Mouse (Mus musculus): ENCODE measurements around the gene Edf1. TPM values are rescaled to one million over a fixed set of nuclear protein-coding genes. Genes with fewer than 3 reads are reported as not detected.

Gene Edf1
- total and polyA plus RNA-seq, 3 experiments, result 109 to 570 (median 126) TPM

- no peak overlapping the region for H3K4me3 ChIP-seq (ENCODE audit: low read depth, low read length)
- H3K9me3 ChIP-seq (replicated peaks), result no peaks in the 10 kb centered on the region
- no peaks in the 10 kb centered on the region for H3K27me3 ChIP-seq (ENCODE audit: insufficient read depth, low read length)
- H3K4me1 ChIP-seq (ENCODE audit: insufficient read depth, low read depth, low read length), result peaks cover 7% of the 10 kb centered on the region
- H3K36me3 ChIP-seq (replicated peaks), result peaks cover 95% of the 10 kb centered on the region
- TF ChIP-seq GATA1 (IDR thresholded peaks at IDR 0.05; ENCODE audit: borderline replicate concordance, low read length) (no peak), GATA2 (IDR thresholded peaks at IDR 0.05; ENCODE audit: borderline replicate concordance, low read depth, low read length) (no peak), TAL1 (conservative IDR thresholded peaks at IDR 0.05; ENCODE audit: low read depth, low read length) (no peak)
- DNase-seq (ENCODE audit: low spot score) (peak; percentile 45), ATAC-seq (ENCODE audit: extremely low read depth, insufficient number of reproducible peaks, low FRiP score, poor library complexity, severe bottlenecking) (no peak)
Observed at GRCm38 (mm10) chr2:25591863-25592262, 34.2 kb downstream of the Edf1 start.

GRCm38 (mm10) chr2:25596765-25597510 is 39.3 kb downstream of the Edf1 start:
- DNase-seq (ENCODE audit: low spot score), result no peak
- H3K9me3 ChIP-seq (replicated peaks), result no peaks in the 10 kb centered on the region
- peaks cover 94% of the 10 kb centered on the region for H3K36me3 ChIP-seq (replicated peaks)
- no peak for TF ChIP-seq GATA2 (IDR thresholded peaks at IDR 0.05; ENCODE audit: borderline replicate concordance, low read depth, low read length)
- TF ChIP-seq GATA1 (IDR thresholded peaks at IDR 0.05; ENCODE audit: borderline replicate concordance, low read length), result no peak
- no peak for TF ChIP-seq CTCF (IDR thresholded peaks at IDR 0.05; ENCODE audit: low read depth, low read length)
- no peak for TF ChIP-seq POLR2AphosphoS5 (IDR thresholded peaks at IDR 0.05; ENCODE audit: insufficient replicate concordance, low read depth, low read length)
- TF ChIP-seq TAL1 (conservative IDR thresholded peaks at IDR 0.05; ENCODE audit: low read depth, low read length), result no peak
- H3K4me1 ChIP-seq (ENCODE audit: insufficient read depth, low read depth, low read length), result peaks cover 1% of the 10 kb centered on the region; the same call in 1 of the 2 replicates
- H3K4me3 ChIP-seq (ENCODE audit: low read depth, low read length), result no peak overlapping the region
- no peak for ATAC-seq (ENCODE audit: extremely low read depth, insufficient number of reproducible peaks, low FRiP score, poor library complexity, severe bottlenecking)
- no peaks in the 10 kb centered on the region for H3K27me3 ChIP-seq (ENCODE audit: insufficient read depth, low read length)

GRCm38 (mm10) chr2:25598749-25599148 is 41.1 kb downstream of the Edf1 start:
- H3K4me3 ChIP-seq (ENCODE audit: low read depth, low read length), result no peak overlapping the region
- TF ChIP-seq GATA2 (IDR thresholded peaks at IDR 0.05; ENCODE audit: borderline replicate concordance, low read depth, low read length) (no peak), TAL1 (conservative IDR thresholded peaks at IDR 0.05; ENCODE audit: low read depth, low read length) (no peak), CTCF (IDR thresholded peaks at IDR 0.05; ENCODE audit: low read depth, low read length) (no peak), GATA1 (IDR thresholded peaks at IDR 0.05; ENCODE audit: borderline replicate concordance, low read length) (no peak), POLR2AphosphoS5 (IDR thresholded peaks at IDR 0.05; ENCODE audit: insufficient replicate concordance, low read depth, low read length) (no peak)
- H3K27me3 ChIP-seq (ENCODE audit: insufficient read depth, low read length), result no peaks in the 10 kb centered on the region
- no peaks in the 10 kb centered on the region for H3K4me1 ChIP-seq (ENCODE audit: insufficient read depth, low read depth, low read length)
- no peak for DNase-seq (ENCODE audit: low spot score)
- peaks cover 94% of the 10 kb centered on the region for H3K36me3 ChIP-seq (replicated peaks)
- no peaks in the 10 kb centered on the region for H3K9me3 ChIP-seq (replicated peaks)
- no peak for ATAC-seq (ENCODE audit: extremely low read depth, insufficient number of reproducible peaks, low FRiP score, poor library complexity, severe bottlenecking)

- Histone ChIP-seq H3K4me1 (ENCODE audit: insufficient read depth, low read depth, low read length) (no peaks in the 10 kb centered on the region; the same call in 1 of the 2 replicates), H3K4me3 (ENCODE audit: low read depth, low read length) (no peak overlapping the region), H3K27me3 (ENCODE audit: insufficient read depth, low read length) (no peaks in the 10 kb centered on the region), H3K9me3 (replicated peaks) (no peaks in the 10 kb centered on the region), H3K36me3 (replicated peaks) (peaks cover 95% of the 10 kb centered on the region)
- no peak for TF ChIP-seq GATA2 (IDR thresholded peaks at IDR 0.05; ENCODE audit: borderline replicate concordance, low read depth, low read length)
- no peak for TF ChIP-seq POLR2AphosphoS5 (IDR thresholded peaks at IDR 0.05; ENCODE audit: insufficient replicate concordance, low read depth, low read length)
- TF ChIP-seq CTCF (IDR thresholded peaks at IDR 0.05; ENCODE audit: low read depth, low read length), result no peak
- no peak for TF ChIP-seq TAL1 (conservative IDR thresholded peaks at IDR 0.05; ENCODE audit: low read depth, low read length)
- TF ChIP-seq GATA1 (IDR thresholded peaks at IDR 0.05; ENCODE audit: borderline replicate concordance, low read length), result no peak
- ATAC-seq (ENCODE audit: extremely low read depth, insufficient number of reproducible peaks, low FRiP score, poor library complexity, severe bottlenecking), result no peak
- DNase-seq (ENCODE audit: low spot score), result no peak
Observed at GRCm38 (mm10) chr2:25600037-25600436, 42.4 kb downstream of the Edf1 start.

- DNase-seq (ENCODE audit: low spot score) (no peak), ATAC-seq (ENCODE audit: extremely low read depth, insufficient number of reproducible peaks, low FRiP score, poor library complexity, severe bottlenecking) (no peak)
- TF ChIP-seq GATA2 (IDR thresholded peaks at IDR 0.05; ENCODE audit: borderline replicate concordance, low read depth, low read length), result no peak
- TF ChIP-seq POLR2AphosphoS5 (IDR thresholded peaks at IDR 0.05; ENCODE audit: insufficient replicate concordance, low read depth, low read length), result no peak
- TF ChIP-seq CTCF (IDR thresholded peaks at IDR 0.05; ENCODE audit: low read depth, low read length), result no peak
- no peak for TF ChIP-seq TAL1 (conservative IDR thresholded peaks at IDR 0.05; ENCODE audit: low read depth, low read length)
- no peak for TF ChIP-seq GATA1 (IDR thresholded peaks at IDR 0.05; ENCODE audit: borderline replicate concordance, low read length)
- Histone ChIP-seq H3K9me3 (replicated peaks) (no peaks in the 10 kb centered on the region), H3K4me3 (ENCODE audit: low read depth, low read length) (no peak overlapping the region), H3K27me3 (ENCODE audit: insufficient read depth, low read length) (no peaks in the 10 kb centered on the region), H3K4me1 (ENCODE audit: insufficient read depth, low read depth, low read length) (peaks cover 14% of the 10 kb centered on the region), H3K36me3 (replicated peaks) (peaks cover 84% of the 10 kb centered on the region)
Observed at GRCm38 (mm10) chr2:25602526-25602925, 44.9 kb downstream of the Edf1 start.

- TF ChIP-seq POLR2AphosphoS5 (IDR thresholded peaks at IDR 0.05; ENCODE audit: insufficient replicate concordance, low read depth, low read length), result no peak
- peak; percentile 40 for ATAC-seq (ENCODE audit: extremely low read depth, insufficient number of reproducible peaks, low FRiP score, poor library complexity, severe bottlenecking)
- Histone ChIP-seq H3K4me1 (ENCODE audit: insufficient read depth, low read depth, low read length) (peaks cover 19% of the 10 kb centered on the region), H3K4me3 (ENCODE audit: low read depth, low read length) (peak within 1 kb of the TSS; percentile 98), H3K9me3 (replicated peaks) (no peaks in the 10 kb centered on the region), H3K36me3 (replicated peaks) (peaks cover 30% of the 10 kb centered on the region), H3K27me3 (ENCODE audit: insufficient read depth, low read length) (peaks cover 6% of the 10 kb centered on the region)
- DNase-seq (ENCODE audit: low spot score), result peak; percentile 87
Observed at GRCm38 (mm10) chr2:25607761-25608622, 50.3 kb downstream of the Edf1 start, which contains the start of gene Rabl6. Gene Rabl6 (minus strand): TSS chr2:25608521.
